Mouse (Mus musculus): ENCODE data around the gene Mlec. TPM values are rescaled to one million over a fixed set of nuclear protein-coding genes. Genes with fewer than 3 reads are reported as not detected.

The Mlec gene
- polyA plus RNA-seq, 1 experiment, result 61.4 TPM

DNA sequence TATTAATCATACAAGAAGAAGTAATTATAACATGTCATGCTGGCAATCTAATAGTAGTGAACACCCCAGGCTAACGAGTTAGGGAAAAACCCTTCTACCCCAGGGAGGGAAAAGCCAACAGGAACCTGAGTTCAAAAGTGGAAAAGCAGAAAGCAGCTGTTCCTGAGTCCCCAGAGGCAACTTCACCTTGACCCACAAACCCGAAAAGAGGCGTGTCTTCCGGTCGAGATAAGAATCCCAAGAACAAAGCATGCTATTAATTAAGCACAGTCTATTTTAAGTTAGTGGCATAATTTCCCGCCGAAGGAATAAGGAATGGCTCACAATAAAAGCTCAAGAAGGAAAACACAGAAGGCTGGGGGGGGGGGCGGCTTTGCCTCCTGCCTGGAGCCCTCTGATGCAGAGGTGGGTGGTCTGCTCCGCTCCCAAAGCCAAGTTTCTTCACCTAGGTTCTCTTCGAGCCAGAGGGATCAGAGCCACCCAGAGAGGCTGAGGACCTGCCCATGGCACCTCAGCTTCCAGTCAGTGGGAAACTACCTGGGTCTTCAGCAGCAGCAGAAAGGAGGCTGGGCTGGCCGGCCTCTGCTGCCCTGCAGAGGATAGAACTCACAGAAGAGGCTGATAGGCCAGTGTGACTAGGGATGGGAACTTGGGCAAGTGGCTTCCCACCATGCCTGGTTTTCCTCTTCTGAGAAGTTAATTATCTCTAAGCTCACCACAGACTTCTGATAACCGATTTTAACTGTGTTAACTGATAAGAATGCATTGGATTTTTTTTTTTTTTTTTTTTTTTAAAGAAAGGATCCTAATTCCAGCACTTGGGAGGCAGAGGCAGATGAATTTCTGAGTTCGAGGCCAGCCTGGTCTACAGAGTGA, 3.3 kb upstream of the Mlec start:
- TF ChIP-seq GATA1 (IDR thresholded peaks at IDR 0.05; ENCODE audit: low read length), result no peak

DNA sequence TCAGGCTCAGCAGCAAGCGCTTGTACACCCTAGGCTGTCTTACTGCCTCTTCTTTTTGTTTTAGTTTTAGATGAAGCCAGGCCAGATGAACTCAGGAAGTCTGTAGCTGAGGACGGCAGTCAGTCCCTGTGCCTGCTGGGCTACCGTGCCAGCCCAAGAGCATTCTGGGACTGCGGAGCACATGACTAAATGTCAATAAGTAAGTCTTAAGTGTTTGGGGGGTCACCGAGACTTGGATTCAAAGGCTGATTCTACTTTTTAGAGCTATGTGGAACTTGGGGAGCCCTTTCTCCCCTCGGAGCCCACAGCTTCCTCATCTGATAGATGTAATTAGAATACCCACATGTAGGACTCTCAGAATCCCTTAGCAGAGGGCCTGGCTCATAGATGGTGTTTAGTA, 2.7 kb upstream of the Mlec start:
- TF ChIP-seq GATA1 (IDR thresholded peaks at IDR 0.05; ENCODE audit: low read length), result no peak

DNA sequence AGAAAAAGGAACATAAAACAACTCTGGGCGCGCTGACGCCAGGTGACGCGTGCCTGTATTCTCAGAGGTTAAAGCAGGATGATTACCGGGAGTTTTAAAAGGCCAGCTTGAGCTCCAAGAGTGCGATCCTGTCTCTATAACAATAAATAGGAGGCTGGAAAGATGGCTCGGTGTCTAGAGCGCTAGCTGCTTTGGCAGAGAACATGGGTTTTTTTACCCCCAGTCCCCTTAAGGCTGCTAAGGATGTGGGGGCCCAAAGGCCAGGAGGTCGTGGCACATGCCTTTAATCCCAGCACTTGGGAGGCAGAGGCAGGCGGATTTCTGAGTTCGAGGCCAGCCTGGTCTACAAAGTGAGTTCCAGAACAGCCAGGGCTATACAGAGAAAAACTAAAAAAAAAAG, 1.2 kb upstream of the Mlec start:
- TF ChIP-seq GATA1 (IDR thresholded peaks at IDR 0.05; ENCODE audit: low read length), result no peak

DNA sequence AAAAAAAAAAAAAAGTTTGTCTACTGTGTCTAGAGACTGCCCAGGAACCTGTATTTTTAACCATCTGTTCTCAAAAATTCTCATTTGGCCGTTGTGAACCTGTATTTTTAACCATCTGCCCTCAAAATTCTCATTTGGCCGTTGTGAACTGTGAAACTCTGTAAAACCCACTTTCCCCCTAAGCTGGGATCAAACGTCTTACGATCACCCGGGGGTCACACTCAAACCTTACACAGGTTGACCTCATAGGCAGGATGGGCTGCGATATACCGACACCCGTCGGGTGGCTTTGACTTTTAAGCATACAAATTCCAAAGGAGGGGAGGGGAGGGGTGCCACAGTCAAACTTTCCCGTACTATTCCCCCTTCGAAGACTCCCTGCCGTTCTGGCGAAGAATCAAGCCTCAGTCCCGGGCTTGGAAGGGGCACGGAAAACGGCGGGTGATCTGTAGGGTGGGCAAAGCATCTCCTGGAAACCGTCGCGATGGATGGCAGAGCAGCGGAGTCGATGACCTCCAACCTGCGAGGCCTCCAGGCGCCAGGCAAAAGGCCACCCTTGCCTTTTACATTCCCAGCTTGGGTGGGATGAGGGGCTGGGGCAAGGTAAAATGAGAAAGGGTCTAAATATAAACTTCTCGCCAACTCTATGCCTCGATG, 918 bp downstream of the Mlec start:
- no peak for TF ChIP-seq GATA1 (IDR thresholded peaks at IDR 0.05; ENCODE audit: low read length)

DNA sequence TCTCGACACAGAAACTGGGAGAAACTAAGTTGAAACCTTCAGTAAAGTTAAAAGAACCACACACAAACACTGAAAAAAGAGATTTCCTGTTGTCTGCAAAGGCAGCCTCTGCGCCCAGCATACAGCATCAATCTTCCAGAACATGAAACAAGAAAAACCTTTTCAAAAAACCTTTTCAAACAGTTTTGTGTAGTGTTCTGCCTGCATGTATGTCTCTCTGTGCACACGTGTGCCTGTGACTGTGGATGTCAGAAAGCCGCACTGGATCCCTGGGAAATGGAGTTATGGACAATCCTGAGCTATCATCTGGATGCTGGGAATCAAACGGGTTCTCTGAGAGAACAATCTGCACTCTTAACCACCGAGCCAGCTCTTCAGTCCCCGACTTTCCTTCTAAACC, 1.6 kb downstream of the Mlec start:
- no peak for TF ChIP-seq GATA1 (IDR thresholded peaks at IDR 0.05; ENCODE audit: low read length)

DNA sequence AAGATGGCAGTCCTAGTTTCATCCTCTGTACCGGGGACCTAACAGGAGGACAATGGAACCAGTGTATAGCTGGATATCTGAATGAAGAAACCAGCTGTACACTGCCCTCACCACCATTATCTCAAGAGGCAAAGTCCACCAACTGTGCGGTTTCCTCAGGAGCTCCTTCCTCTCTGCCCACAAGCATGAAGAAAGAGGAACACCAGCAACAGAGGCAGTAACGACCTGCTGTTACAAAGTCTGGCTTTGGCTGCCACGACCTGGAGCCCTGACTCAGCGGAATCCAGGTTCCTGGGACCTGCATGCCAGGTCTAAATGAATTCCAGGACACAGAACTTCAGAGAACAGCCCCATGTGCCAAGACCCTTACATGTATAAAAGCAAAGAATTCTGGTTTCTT, 2.1 kb downstream of the Mlec start:
- TF ChIP-seq GATA1 (IDR thresholded peaks at IDR 0.05; ENCODE audit: low read length), result no peak

DNA sequence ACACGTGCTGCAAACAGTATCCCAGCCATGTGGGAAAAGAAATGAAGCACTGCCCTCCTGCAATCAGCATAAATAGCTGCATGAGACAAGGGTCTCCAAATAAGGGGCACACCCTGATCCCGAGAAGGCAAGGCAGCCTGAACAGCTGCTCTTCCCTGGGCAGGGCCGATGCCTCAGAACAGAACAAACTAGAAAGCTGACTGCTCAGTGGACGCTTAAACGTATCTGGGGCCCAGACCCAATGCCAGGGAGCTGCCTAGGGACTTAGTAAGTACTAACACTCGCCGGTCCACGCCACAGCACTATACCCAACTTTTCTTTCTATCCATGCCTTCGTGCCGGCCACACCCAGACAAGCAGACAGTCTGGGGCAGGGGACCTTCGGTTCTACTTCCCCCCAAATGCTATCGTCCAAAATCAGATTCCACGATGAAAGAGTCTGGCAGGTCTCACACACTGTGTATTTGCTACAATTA, 2.8 kb downstream of the Mlec start:
- no peak for TF ChIP-seq GATA1 (IDR thresholded peaks at IDR 0.05; ENCODE audit: low read length)

DNA sequence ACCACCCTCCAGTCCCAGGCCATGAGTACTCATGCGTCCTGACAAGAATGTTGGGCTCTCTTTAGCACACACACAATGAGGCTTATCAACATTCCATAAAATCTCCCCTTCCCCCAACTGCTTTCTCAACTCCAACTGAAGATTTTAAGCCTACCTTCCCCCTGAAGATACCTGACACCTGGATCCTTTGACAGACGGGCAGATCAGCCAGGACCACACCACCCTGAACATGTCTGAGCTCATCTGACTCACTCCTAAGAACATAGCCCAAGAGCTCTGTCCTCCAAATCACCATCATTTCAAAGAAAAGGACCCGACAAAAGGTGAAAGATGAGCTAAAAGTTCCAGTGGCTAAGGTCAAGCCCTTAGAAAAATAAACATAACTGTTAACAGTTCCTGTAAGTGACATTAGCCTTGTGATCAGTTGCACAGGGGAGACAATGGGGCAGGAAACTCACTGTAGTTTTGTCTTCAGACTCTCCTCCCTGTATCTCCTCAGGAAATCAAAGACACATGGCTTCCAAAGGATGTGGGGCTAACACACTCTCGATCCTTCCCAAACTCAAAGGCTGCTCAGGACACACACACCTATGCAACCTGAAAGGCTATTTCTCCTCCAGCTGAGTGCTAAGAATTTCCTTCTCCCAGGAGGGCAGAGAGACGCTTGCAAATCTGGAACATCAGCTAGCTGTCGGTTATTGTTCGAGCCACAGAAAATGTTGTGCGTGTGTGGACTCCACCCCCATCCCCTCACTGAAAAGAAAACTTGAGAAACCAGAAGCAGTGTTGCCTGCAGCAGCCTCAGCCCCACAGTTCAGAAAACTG, 5.6 kb downstream of the Mlec start:
- no peak for TF ChIP-seq GATA1 (IDR thresholded peaks at IDR 0.05; ENCODE audit: low read length)

DNA sequence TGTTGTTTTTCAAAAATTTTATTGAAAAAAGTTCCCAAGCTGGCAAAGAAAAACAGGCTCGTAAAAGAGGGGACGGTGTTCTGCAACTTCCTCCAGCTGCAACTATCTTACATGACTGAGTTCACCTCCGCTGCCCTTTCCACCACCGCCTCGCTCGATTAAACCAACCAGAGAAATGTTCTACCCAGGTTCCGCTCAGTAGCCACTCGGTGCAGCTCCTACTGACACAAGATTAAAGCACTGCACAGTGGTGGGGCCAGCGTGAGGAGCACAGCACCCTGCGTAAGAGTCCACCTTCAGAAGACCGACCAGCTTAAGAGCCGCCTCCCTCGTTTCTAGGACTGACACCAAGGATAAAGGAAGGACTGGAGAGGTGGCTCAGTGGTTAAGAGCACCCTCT, 6.5 kb downstream of the Mlec start:
- no peak for TF ChIP-seq GATA1 (IDR thresholded peaks at IDR 0.05; ENCODE audit: low read length)

DNA sequence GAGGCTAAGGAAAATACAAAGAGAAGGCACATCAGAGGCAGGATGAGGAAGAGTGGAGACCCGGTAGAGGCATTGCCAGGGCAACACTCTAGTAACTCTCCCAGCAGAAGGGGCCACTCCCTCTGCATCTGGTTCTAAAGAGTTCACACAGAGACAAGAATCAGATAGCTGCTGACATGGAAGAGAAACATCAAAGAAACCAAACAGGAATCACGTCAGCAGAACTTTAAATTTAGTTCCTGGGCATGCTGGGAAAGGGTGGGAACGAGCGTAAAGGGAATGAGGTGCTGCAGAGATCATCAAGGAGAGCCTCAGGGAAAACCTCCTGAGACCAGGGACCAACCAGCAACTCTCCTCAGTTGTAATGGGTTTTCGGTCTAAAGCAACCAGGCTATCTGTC, 7.0 kb downstream of the Mlec start:
- no peak for TF ChIP-seq GATA1 (IDR thresholded peaks at IDR 0.05; ENCODE audit: low read length)

DNA sequence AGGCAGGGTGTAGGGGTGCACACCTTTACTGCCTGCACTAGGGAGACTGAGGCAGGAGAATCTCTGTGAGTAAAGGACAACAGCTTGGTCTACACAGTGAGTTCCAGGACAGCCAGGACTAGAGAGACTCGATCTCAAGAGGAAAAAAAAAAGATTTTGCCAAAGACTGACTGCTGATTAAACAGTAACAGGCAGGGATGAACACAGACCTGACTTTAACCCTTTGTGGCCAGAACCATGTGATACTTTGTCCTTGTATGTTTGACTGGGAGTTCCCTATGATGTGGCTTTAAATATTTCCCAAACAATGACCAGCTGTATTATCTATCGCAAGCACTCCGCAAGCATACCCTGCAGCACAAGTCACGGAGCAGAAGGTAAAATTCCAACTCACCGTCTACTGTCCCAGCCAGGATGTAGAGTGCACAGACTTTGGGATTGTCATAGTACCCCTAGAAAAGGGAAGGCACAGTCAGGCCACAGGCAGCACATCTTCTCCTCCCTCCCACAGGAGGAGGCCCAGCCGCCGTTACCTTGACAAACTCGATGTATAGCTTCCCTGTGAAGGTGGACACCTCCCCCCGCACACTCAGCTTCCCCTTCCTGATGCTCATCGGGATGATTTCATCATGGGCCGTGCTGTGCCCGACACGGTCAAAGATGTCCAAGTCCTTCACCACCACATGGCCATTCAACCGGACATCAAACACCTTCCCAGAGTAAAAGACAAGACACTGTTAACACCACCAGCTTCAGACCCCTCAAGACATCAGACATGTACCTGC, 8.1 kb downstream of the Mlec start:
- TF ChIP-seq GATA1 (IDR thresholded peaks at IDR 0.05; ENCODE audit: low read length), result no peak

DNA sequence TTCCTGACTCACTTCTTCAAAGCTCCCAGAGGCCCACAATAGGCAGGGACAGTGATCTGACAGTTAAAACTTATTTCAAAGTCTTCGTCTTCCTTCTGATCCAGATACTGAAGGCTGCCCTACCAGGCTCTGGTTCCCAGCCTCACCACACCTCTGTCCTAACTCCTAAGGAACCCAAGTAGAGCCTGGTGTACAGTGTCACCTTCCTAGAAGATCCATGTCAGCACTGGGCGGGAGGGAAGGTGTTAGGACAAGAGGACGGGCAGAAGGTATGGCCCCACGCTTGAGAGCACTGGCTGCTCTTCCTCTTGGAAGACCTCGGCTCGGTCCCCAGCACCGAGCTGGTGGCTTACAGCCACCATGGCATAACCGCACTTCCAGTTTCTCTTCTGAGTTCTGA, 9.6 kb downstream of the Mlec start:
- no peak for TF ChIP-seq GATA1 (IDR thresholded peaks at IDR 0.05; ENCODE audit: low read length)

DNA sequence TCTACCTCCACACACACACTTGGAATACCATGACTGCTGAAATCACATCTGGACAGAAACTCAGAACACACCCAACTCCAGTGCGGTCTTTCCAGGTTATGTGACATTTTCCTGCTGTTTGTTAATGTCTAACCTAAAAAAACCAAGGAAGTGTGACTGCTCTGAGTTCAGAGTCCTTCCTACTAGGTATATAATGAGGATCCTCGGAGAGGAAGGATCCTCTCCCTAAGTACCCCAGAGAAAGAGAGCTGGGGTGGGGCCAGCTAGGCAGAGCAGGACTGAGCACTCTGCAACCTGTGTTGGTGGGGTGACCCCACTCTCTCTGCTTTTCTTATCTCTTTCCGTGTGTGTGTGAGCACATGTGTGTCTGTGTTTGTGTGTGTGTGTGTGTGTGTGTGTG, 10.6 kb downstream of the Mlec start:
- TF ChIP-seq GATA1 (IDR thresholded peaks at IDR 0.05; ENCODE audit: low read length), result no peak

DNA sequence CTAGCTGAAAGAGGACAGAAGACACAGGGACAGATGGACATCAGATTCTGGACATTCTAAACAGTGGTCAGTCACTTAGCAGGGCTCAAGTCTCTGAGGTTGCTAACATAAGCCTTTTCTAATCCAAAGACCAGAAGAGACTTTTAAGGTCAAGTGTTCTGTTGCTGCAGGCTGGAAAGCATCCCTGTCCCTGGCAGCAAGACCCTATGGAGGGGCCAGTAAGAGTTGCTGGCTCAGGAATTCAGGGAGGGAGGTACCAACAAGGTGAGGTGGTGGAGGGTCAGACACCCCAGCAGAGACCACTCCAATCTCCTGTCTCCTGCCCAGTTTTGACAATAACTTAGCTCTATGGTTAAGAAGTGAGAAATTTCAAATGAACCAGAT, 11.2 kb downstream of the Mlec start:
- TF ChIP-seq GATA1 (IDR thresholded peaks at IDR 0.05; ENCODE audit: low read length), result no peak
